Mouse (Mus musculus): ENCODE measurements around the gene Nmd3.

Gene Nmd3

GRCm38 (mm10) chr3:69763630-69764565 is 42.1 kb downstream of the Nmd3 start:
- no peak for DNase-seq (ENCODE audit: low spot score in 2 of 2)

GRCm38 (mm10) chr3:69765206-69765605 is 43.4 kb downstream of the Nmd3 start:
- DNase-seq (ENCODE audit: low spot score in 2 of 2) = no peak

GRCm38 (mm10) chr3:69769150-69769549 is 47.4 kb downstream of the Nmd3 start:
- no peak for DNase-seq (ENCODE audit: low spot score in 2 of 2)

GRCm38 (mm10) chr3:69773356-69773755 is 51.6 kb downstream of the Nmd3 start:
- DNase-seq (ENCODE audit: low spot score in 2 of 2) = no peak

- DNase-seq (ENCODE audit: low spot score in 2 of 2) = no peak
Measured at GRCm38 (mm10) chr3:69779246-69779796, 57.5 kb downstream of the Nmd3 start.

- DNase-seq (ENCODE audit: low spot score in 2 of 2) = no peak
Measured at GRCm38 (mm10) chr3:69792823-69793417, 71.1 kb downstream of the Nmd3 start.

- no peak for DNase-seq (ENCODE audit: low spot score in 2 of 2)
Measured at GRCm38 (mm10) chr3:69797533-69797932, 75.7 kb downstream of the Nmd3 start.

- DNase-seq (ENCODE audit: low spot score in 2 of 2) = no peak
Measured at GRCm38 (mm10) chr3:69797969-69798368, 76.2 kb downstream of the Nmd3 start.

GRCm38 (mm10) chr3:69799096-69799495 is 77.3 kb downstream of the Nmd3 start:
- no peak for DNase-seq (ENCODE audit: low spot score in 2 of 2)

GRCm38 (mm10) chr3:69800829-69801384 is 79.1 kb downstream of the Nmd3 start:
- DNase-seq (ENCODE audit: low spot score in 2 of 2) = no peak

GRCm38 (mm10) chr3:69803137-69803536 is 81.4 kb downstream of the Nmd3 start:
- DNase-seq (ENCODE audit: low spot score in 2 of 2) = no peak
